Mouse (Mus musculus) midbrain, embryonic 16.5 days (tissue): ENCODE results near the gene Trp53i11. TPM values are rescaled to one million over a fixed set of nuclear protein-coding genes. Genes with fewer than 3 reads are reported as not detected.

Experiments used
- ATAC-seq: fragments of 200-750 bp; cut with Nextera tagmentation; 2 replicates; pipeline ENCODE4 v1.8.0; 2017; ENCODE audit warnings: moderate TSS enrichment
- H3K27ac ChIP-seq: fragments of 300-500 bp; sonication (generic); 2 replicates; pipeline ENCODE4 v1.5.1; 2014; ENCODE audit warnings: mild to moderate bottlenecking, low read length, mixed read lengths
- H3K27me3 ChIP-seq: fragments of 300-500 bp; sonication (generic); 2 replicates; pipeline ENCODE4 v1.6.1; 2014; ENCODE audit warnings: low read depth, low read length, mixed read lengths; ENCODE audit not compliant: control insufficient read depth, insufficient read depth
- H3K36me3 ChIP-seq: fragments of 300-500 bp; sonication (generic); 2 replicates; pipeline ENCODE4 v1.6.1; 2014; ENCODE audit warnings: mild to moderate bottlenecking, low read length, moderate library complexity, mixed read lengths; ENCODE audit not compliant: control insufficient read depth, insufficient read depth
- H3K4me1 ChIP-seq: fragments of 300-500 bp; sonication (generic); 2 replicates; pipeline ENCODE4 v1.6.1; 2014; ENCODE audit warnings: mild to moderate bottlenecking, low read length, mixed read lengths; ENCODE audit not compliant: control insufficient read depth, insufficient read depth
- H3K4me2 ChIP-seq: fragments of 300-500 bp; sonication (generic); 2 replicates; pipeline ENCODE4 v1.6.1; 2014; ENCODE audit warnings: mild to moderate bottlenecking, low read length, mixed read lengths
- H3K4me3 ChIP-seq: fragments of 300-500 bp; sonication (generic); 2 replicates; pipeline ENCODE4 v1.5.1; 2014; ENCODE audit warnings: low read depth, mild to moderate bottlenecking, low read length, moderate library complexity, mixed read lengths
- H3K9ac ChIP-seq: fragments of 300-500 bp; sonication (generic); 2 replicates; pipeline ENCODE4 v1.6.1; 2014; ENCODE audit warnings: low read depth, low read length, mixed read lengths
- H3K9me3 ChIP-seq: fragments of 300-500 bp; sonication (generic); replicated peaks from 2 replicates; pipeline ENCODE4 v1.6.1; 2014; ENCODE audit warnings: mild to moderate bottlenecking, low read length, mixed read lengths; ENCODE audit not compliant: control insufficient read depth, poor library complexity, severe bottlenecking
- whole genome bisulfite sequencing: fragments of 180-500 bp; shearing (Covaris S2); extraction: QIAGEN DNeasy Blood & Tissue Kit; methylation state at CpG from one replicate; pipeline ENCODE4 v1.1.7; 2014; 5-methylcytosine and 5-hydroxymethylcytosine counted together
- polyA plus RNA-seq: library from polyadenylated mRNA; unstranded; fragments of >200 nt; fragmentation: Nextera tagmentation; extraction: Ambion mirVana; gene quantifications from 2 replicates; pipeline ENCODE4 v1.2.1, GENCODE M21; 2015

The Trp53i11 gene
- polyA plus RNA-seq, 1 experiment from 2014 or later = 125 TPM

DNA sequence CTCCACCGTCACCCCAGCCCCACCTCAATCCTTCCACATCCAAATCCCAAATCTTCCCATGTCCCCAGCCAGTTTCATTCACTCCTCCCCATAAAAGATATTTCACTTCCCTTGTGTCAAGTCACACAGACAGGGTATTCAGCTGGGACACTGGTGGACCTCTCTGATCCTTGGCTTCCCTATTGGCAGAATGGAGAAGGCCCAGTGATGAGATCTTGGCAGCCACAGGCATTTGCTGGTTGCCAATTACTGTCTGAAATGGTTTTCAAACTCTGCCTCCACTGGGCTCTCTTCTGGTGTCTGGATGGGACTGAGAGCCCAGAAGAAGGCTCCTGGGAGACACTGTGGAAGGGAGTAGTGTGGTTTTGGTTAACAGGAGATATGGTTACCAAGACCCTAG is 33.5 kb upstream of the Trp53i11 start:
- Histone ChIP-seq H3K4me2 (no peak overlapping the region), H3K4me1 (no peaks in the 10 kb centered on the region), H3K9me3 (no peaks in the 10 kb centered on the region), H3K27ac (no peak overlapping the region), H3K36me3 (no peaks in the 10 kb centered on the region), H3K4me3 (no peak overlapping the region), H3K9ac (no peak overlapping the region), H3K27me3 (no peaks in the 10 kb centered on the region)
- WGBS = 96% methylated on average over 1 of the region's 1 CpGs
- no peak for ATAC-seq

DNA sequence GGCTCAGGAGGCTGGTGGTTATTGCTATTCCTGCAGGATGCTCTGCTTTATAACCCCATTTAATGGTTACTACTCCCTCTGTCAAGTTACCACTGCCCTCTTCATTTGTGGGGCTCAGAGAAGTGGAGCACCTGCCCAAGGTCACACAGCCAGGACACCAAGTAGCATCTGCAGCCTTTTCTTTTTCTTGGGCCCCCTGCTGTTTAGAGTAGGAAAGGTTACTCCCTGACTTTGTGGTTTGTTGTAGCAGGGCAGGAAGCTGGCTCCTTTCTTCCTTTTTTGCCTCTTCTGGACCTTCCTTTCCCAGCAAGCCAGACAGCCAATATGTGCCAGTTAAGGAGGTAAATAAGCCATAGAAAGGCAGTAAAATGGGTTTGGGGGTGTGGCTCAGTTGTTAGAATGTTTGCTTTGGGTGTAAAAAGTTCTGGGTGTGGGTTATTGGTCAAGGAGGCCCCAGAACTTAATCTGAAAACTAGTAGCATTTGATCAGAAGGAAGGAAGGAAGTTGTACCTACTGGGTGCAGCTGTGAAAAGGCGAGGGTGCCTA is 32.8 kb upstream of the Trp53i11 start:
- Histone ChIP-seq H3K4me2 (no peak overlapping the region), H3K4me3 (no peak overlapping the region), H3K4me1 (no peaks in the 10 kb centered on the region), H3K27ac (no peak overlapping the region), H3K27me3 (no peaks in the 10 kb centered on the region), H3K9me3 (no peaks in the 10 kb centered on the region), H3K36me3 (no peaks in the 10 kb centered on the region), H3K9ac (no peak overlapping the region)
- 94% methylated on average over 1 of the region's 1 CpGs for WGBS
- ATAC-seq = no peak

DNA sequence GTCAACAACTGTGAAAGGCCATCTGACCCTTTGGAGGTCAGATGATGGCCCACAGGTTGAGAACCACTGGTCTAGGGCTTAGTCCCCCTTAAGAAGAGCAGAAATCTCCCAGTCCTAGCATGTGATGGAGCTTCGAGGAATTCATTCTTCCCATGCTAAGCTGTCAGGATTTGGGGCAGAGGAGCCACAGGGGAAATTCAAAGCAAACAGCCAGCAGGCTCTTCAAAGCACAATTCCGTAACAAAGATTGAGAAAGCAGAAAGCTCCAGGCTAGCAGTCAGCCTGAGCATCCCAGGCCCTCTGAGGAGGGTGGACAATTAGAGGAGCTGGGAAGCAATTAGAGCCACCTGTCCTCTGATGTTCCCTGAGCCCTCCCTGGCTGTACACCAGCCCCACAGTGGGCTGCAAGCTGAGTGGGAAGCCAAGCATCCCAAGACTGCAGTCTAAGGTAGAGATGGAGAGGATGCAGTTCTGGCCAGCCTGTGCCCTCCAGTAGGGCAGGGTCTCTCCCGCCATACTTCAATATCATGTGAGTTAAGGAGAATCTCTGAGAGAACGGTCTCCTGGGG is 26.8 kb upstream of the Trp53i11 start:
- no peak for ATAC-seq
- no peak overlapping the region for H3K9ac ChIP-seq
- peak overlapping the region; percentile 62 for H3K27ac ChIP-seq
- no peaks in the 10 kb centered on the region for H3K9me3 ChIP-seq
- H3K36me3 ChIP-seq = no peaks in the 10 kb centered on the region
- no peak overlapping the region for H3K4me2 ChIP-seq
- H3K4me3 ChIP-seq = no peak overlapping the region
- 49% methylated on average over 4 of the region's 4 CpGs for WGBS
- no peaks in the 10 kb centered on the region for H3K27me3 ChIP-seq
- H3K4me1 ChIP-seq = peaks cover 6% of the 10 kb centered on the region

DNA sequence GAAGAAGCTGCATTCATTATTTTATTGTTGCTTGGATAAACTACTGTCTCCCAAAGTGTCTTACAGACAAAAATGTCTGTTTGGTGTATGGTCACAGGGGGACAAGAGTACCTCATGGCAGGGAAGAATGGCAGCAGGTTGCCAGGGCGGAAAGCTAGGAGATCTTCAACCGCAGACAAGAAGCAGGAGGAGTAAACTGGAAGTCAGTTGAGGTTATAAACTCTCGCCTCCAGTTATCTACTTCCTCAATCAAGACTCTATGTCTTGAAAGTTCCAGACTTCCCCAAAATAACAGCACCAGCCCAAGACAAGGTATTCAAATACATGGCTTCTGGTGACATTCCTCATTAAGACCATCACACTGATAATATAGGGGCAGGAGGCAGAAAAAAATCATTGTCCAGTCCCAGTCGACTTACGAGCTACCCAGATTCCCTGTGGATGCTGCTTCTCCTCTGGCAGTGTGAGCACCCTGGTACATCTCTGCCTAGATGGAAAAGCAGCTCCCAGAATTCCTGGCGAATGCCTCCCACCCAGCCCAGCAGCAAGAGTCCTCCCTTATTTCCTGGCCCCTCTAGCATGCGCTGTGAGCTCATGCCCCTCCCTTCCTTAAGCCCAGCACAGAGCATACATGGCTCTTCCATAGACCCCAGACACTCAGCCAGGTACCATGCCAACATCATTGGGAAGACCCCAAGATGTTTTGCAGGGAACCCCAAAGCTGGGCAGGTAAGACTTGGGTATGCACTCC is 25.3 kb upstream of the Trp53i11 start:
- Histone ChIP-seq H3K36me3 (no peaks in the 10 kb centered on the region), H3K27me3 (no peaks in the 10 kb centered on the region), H3K27ac (no peak overlapping the region), H3K4me1 (peaks cover 13% of the 10 kb centered on the region), H3K4me3 (no peak overlapping the region), H3K9me3 (no peaks in the 10 kb centered on the region), H3K9ac (no peak overlapping the region), H3K4me2 (no peak overlapping the region)
- ATAC-seq = no peak
- 88% methylated on average over 7 of the region's 7 CpGs for WGBS

DNA sequence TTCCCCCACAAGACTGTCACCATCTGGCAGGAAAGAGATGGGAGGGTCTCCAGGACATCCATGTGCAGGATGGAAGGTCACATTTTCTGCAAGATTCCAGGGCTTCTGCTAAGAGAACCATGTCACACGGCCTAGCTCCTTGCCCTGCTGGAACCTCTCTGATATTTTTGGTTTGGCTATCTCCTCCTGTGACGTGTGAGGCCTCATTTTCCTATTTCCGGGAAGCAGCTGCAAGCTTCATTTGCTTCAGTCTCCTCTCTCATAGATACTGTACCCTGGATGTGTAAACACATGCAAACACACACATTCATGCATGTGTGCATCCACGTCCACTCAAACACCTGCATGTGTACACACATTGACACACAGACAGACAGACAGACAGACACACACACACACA is 24.6 kb upstream of the Trp53i11 start:
- Histone ChIP-seq H3K36me3 (no peaks in the 10 kb centered on the region), H3K4me3 (no peak overlapping the region), H3K9ac (no peak overlapping the region), H3K27me3 (no peaks in the 10 kb centered on the region), H3K27ac (no peak overlapping the region; the same call in 1 of the 2 replicates), H3K9me3 (no peaks in the 10 kb centered on the region), H3K4me1 (peaks cover 13% of the 10 kb centered on the region), H3K4me2 (no peak overlapping the region)
- ATAC-seq = no peak
- WGBS = 80% methylated on average over 4 of the region's 4 CpGs

DNA sequence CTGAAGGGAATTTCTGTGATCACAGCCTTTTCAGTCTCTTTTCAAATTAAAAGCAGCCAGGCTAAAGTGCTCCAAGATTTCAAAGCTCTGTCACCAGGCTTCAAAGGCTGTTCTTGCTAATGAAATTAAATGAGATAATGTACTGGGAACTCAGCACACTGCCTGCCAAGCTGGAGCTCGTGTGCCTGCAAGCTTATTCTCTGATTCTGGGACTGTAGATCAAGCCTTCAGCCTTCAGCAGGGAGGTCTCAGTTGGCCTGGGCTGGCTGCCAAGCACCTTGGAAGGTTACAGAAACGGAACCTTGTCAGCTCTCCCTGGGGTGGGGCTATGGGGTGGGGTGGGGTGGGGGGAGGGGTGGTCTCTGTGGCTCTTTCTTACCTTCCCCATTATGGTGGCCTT is 24.0 kb upstream of the Trp53i11 start:
- no peak for ATAC-seq
- H3K4me1 ChIP-seq = peaks cover 13% of the 10 kb centered on the region

DNA sequence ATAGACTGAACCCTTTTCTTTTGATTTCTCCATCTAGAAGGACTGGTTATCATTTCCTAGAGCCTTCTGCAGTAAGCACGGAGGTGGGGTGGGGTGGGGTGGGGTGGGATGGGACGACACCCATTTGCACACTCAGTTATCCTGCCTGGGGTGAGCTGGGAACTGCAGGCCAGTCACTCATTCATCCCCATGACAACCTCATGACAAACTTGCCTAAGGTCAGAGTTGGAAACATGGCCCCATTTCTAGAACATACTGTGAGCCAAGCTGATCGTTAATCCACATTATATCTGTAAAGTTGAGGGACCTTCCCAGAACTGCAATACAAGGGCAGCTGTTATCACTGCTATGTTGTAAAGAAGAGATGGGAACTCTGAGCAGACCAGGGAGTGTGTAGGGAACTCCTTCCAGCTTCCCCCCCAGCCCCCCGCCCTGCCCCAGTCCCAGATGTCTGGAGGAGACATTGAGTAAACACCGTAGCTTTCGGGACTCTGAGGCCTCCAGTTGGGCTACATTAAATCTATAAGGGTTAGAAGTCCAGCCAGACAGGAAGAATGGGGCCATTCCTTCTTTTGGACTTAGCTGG is 23.5 kb upstream of the Trp53i11 start:
- WGBS = 92% methylated on average over 6 of the region's 6 CpGs
- ATAC-seq = no peak

More for the DNA sequence above, 24.0 kb upstream of the Trp53i11 start:
- Histone ChIP-seq H3K36me3 (no peaks in the 10 kb centered on the region), H3K27me3 (no peaks in the 10 kb centered on the region), H3K4me2 (no peak overlapping the region), H3K9me3 (no peaks in the 10 kb centered on the region), H3K9ac (no peak overlapping the region), H3K4me3 (no peak overlapping the region), H3K27ac (no peak overlapping the region)
- 14% methylated on average over 2 of the region's 2 CpGs for WGBS

DNA sequence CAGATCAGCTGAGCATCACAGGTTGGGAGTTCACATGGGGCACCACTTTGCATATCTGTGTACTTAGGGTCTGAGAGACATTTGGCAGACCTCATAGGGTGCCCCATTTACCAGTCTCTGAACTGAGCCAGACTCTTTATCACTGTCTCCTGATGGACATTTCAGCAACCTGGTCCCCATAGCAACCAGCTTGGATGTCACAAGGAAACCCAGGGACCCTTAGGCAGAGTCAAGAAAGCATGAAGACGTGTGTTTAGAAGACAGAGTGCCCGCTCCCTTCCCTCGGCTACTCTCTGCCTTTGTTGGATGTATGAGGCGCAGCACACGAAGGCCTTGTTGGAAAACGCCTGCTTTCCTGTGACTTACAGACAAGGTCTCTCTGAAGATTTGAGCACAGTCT is 21.1 kb upstream of the Trp53i11 start:
- Histone ChIP-seq H3K9me3 (no peaks in the 10 kb centered on the region), H3K27me3 (no peaks in the 10 kb centered on the region), H3K4me2 (no peak overlapping the region), H3K27ac (peak overlapping the region; percentile 63; the same call in 1 of the 2 replicates), H3K9ac (no peak overlapping the region), H3K4me3 (no peak overlapping the region), H3K36me3 (no peaks in the 10 kb centered on the region), H3K4me1 (peaks cover 8% of the 10 kb centered on the region)
- 54% methylated on average over 6 of the region's 6 CpGs for WGBS
- ATAC-seq = peak; percentile 61; the same call in 1 of the 2 replicates

More for the DNA sequence above, 23.5 kb upstream of the Trp53i11 start:
- Histone ChIP-seq H3K27me3 (no peaks in the 10 kb centered on the region), H3K4me3 (no peak overlapping the region), H3K9ac (no peak overlapping the region), H3K36me3 (no peaks in the 10 kb centered on the region), H3K4me2 (no peak overlapping the region), H3K9me3 (no peaks in the 10 kb centered on the region), H3K4me1 (peaks cover 13% of the 10 kb centered on the region), H3K27ac (no peak overlapping the region)
